Mouse (Mus musculus) adrenal gland, adult (tissue): Measurements from ENCODE around the gene Rhbg.

Experiments
- DNase-seq, 2 experiments: peaks; one replicate each; pipeline ENCODE4 v3.0.0; 2022 to 2023; ENCODE audit warnings: low spot score in 1 of 2; ENCODE audit not compliant: inconsistent age in 2 of 2

The Rhbg gene

DNA sequence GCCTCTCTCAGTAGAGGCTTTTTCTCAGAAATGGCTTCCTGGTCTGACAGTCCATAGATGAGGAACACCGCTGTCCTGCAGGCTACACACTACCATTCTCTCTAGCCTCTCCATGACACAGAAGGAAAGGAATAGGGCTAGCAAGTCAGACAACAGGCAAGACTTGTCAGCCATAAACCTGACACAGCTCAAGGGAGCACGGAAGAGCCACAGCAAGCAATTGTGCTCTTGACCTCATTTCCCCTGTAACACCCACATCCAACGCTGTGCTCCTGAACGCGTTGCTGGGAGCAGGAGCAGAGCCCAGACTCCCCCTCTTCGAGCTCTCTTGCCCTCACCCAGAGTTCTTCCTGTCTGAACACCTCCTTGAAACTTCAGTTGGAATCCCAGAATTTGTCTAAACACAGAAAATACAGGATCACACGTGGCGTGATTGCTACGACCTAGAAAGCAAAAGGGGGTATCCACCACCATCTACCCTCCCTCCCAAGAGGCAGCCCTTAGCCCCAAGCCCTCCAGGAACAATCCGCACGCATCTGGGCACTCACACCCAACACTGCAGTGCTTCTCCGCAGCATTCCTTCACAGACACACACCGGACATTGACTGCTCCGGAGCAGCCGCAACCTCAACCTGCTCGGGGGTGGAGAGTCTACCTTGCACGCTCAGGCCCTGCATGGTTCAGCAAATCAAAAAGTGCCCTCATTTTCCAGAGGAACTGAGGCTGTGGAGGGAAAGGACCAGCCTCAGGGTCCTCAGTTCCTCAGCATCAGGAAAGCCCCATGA, 24.1 kb downstream of the Rhbg start:
- no peak for DNase-seq

DNA sequence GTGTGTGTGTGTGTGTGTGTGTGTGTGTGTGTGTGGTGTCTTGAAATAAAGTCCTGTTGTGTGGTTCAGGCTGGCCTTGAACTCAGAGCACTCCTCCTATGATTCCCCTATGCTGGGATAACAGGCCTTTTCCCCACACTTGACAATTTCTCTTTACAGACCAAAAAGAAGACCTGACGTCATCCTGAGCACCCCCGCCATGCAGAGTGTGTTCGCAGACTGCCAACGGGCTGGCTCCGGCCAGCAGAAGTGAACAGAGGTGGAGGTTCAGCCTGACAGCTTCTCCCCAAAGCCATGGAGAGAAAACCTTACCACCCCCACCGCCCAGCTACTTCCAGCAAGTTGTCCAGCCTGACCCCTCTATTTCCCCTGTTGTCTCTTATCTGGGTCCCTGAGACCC, 25.0 kb downstream of the Rhbg start:
- DNase-seq = no peak

GRCm38 (mm10) chr3:88228906-88229305, 25.6 kb downstream of the Rhbg start:
- no peak for DNase-seq

DNA sequence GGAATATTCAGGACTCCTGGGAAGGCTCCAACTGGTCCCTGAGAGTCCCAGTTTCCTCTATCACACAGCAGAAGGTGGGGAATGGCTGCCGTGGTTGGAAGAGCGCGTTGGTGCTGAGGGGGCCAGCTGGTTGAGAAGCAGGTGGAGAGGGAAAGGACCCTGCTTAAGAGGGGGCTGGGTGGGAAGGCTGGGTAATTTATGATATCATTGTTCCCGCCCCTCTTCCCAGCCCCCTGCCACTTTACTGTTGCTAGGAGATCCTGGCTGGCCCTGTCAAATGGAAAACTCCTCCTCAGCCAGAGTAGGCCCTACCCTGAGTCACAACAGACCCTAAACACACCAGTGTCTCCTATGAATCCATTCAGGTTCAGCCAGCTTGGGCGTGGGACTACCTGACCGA, 26.5 kb downstream of the Rhbg start:
- DNase-seq = no peak

DNA sequence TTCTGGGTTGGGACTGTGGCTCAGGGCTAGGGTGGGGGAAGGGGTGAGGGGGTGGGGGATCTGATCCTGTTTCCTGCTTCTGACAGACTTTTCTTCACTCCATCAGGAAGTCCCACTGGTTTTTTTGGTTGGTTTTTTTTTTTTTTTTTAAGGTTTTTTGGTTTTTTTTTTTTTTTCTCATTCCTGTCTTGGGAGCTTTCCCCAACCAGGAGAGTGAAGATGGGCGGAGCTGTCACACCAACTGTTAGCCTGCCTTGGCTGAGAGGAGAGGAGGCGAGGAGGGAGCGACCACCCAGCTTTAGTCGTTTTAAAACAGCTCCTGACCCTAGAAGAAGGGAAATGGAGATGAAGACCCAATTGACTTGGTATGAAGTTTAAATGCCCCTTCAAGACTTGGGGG, 27.2 kb downstream of the Rhbg start:
- DNase-seq = no peak

GRCm38 (mm10) chr3:88226101-88226845, 28.2 kb downstream of the Rhbg start:
- DNase-seq = no peak

- no peak for DNase-seq
Measured at GRCm38 (mm10) chr3:88224929-88225328, 29.6 kb downstream of the Rhbg start.

- DNase-seq = no peak
Measured at GRCm38 (mm10) chr3:88222446-88222845, 32.1 kb downstream of the Rhbg start.

DNA sequence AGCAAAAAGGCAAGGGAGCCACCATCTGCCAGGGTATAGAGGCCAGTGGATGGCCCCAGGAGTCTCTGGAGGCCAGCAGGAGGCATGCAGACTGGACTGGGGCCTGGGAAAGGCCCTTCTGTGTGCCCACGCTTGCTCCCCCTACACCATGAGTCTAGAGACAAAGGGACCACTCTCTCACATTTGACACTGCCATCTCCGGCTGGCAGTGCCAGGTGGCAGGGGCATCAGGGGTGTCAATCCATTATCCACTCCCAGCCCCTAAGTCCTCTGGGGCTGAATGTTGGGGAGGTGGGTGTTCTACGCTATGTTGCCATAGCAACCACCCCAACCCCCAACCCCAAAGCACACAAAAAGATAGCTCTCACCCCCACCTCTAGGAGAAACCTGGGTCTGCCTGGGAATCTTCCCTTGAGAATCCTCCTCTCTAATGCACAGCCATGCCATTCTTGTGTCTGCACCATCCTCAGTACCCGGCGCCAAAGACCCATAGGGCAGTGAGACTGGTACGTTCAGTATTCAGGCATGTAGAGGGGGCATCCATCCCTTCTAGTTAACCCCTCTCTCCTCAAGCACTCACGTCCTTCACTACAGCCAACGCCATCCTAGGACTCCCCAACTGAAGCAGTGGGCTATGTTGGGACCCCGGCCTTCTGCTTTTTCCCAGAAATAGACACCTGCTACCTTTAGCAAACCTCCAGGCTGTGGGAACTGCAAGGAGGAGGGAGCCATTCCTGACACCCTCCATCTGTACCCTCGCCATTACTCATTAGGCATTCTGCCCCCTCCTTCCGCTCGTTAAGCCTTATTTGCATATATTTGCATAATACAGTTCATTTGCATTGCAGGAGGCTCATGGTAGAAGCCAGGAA, 32.8 kb downstream of the Rhbg start:
- DNase-seq = no peak

GRCm38 (mm10) chr3:88220842-88221241, 33.7 kb downstream of the Rhbg start:
- DNase-seq = peak; percentile 78 to 89

DNA sequence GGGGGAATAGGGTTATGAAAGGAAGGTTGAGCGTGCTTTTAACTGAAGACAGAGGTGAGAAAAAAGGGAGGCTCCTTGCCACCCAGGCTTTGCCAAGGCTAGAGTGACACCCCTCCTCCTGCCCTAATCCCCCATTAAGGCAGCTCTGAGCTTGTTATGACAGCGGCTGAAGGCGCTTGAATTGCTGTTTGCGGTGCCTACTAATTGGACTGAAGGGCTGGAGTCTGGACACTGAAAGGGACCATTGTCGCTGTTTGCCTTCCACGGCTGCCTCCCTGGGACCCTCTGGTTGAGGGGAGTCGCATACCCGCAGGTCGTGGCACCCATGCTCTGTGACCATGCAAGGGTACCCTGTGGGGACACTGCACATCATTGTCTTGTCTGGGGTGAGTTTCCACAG, 34.6 kb downstream of the Rhbg start:
- no peak for DNase-seq

- DNase-seq = no peak
Measured at GRCm38 (mm10) chr3:88217679-88218078, 36.8 kb downstream of the Rhbg start.

GRCm38 (mm10) chr3:88216534-88217326, 37.8 kb downstream of the Rhbg start:
- DNase-seq = no peak

DNA sequence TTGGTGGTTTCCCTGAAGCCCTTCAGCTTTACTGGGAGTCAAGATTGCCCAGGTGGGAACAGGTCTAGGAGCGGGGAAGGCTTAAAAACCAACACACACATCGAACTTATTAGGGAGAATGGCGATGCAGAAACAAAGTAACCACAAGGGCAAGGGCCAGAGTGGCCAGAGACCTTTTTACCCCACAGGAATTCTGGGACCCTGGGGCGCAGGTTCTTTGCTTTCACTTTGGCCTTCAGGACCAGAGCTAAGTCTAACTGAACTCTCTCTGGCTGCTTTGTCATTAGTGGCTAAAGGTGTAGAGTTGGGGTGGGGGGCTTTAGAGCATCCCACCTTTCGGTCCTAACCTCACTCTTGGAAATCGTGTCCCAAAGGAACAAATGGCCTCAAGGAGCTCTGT, 38.4 kb downstream of the Rhbg start:
- no peak for DNase-seq

- no peak for DNase-seq
Measured at GRCm38 (mm10) chr3:88215553-88216004, 38.9 kb downstream of the Rhbg start.

DNA sequence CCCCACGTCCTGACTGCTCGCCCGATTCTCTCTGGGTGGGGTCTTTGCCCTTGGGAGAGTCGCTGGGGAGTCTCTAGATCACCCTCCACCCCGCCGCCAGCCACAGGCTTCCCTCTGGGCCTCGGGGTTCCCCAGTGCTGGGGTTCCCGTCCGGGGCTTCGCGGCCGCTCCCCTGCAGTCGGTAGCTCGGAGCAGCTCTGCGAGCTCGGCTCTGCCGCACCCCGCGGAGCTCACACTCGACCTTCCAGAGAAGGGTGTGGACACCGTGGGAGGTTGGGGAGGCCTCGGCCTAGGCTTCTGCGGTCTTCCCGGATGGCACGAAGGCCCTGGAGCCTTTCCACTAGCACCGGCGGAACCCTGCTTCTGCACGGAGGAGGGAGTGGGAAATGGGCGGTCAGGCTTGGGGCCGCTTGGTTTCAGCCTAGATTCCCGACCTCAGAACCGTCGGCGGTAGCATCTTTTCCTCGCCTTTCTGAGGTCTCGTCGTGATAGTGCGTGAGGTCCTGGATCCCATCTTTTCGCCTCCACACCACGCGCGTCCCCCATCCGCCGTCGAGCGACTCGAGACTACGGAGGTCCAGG, 39.4 kb downstream of the Rhbg start:
- DNase-seq = peak in 1 of 2 experiments; percentile 63

DNA sequence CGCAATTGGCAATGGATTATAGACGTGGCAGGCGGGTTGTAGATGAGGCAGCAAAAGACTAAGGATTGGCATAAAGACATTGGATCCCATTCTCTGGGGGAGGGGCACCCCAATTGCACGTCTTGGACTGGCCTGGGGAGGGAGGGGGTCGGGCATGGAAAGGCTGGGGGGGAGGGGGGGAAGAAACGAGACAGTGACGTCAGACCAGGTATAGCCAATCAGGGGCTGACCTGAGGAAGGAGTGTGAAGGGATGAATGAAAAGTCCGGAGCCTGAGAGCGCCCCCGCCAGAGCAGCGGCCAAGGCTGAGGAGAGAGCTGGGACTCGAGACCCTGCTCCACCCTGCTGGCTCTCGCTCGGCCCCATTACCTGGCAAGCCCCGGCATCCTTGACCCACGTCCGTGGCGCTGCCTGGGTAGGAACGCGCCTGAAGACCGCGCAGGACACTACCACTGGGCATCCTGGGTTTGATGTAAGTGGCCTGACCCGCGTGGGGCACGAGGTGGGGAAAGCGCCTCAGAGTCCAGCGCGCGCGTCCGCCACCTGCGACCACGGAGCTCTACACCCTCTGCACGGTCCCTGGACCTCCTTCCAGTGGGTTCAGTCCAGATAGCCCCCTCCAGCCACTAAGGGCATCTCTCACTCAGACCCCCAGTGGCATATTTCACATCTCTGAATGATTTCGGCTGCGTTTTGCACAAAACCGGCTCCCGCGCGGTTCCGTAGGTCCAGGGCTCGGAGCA, 40.1 kb downstream of the Rhbg start:
- DNase-seq = no peak

DNA sequence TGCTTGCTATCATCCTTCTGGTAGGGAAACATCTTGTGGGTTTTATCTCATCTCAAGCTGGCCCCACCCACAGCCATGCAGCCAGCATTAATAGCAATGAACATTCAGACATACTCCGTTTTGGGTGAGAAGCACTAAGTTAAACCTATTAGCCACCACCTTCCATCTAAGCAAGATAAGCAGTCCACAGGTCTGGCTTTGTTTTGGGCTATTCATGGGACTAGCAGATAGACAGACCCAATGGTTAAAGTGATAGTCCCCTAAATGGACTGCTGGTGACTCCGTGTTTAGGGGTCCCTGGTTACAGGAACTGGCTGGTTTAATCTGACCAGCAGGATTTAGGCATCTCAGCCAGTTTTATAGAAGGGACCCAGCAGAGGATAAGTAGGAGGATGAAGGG, 41.5 kb downstream of the Rhbg start:
- DNase-seq = no peak

DNA sequence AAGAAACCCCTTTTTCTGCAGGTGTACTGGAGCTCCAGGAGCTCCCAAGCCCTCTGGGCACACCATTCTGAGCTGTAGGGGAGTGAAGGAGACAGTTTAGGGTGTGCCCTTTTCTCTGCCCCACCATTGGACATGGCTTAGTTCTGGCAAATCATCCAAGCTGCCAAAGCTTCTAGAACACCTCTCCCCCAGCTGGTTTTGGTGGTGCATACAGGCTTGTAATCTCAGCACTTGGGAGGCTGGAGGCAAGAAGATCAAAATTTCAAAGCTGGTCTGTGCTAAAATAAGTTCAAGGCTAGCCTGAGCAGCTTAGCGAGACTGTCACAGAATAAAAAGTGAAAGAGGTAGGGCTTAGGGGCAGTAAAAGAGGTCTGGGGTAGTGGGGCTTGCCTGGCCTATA, 42.2 kb downstream of the Rhbg start:
- no peak for DNase-seq

- DNase-seq = no peak
Measured at GRCm38 (mm10) chr3:88210918-88211317, 43.6 kb downstream of the Rhbg start.
